Mouse (Mus musculus) liver, postnatal 0 days (tissue): ENCODE measurements at regions not wholly inside any gene's neighbourhood (a gene's known extent, or its start where the extent isn't known, plus 50 kb on each side); places are given as distances from the start of the nearest gene placed in this dataset.

Experiments used
- ATAC-seq: fragments of 200-750 bp; cut with Nextera tagmentation; 2 replicates; pipeline ENCODE4 v1.8.0; 2017; ENCODE audit warnings: mild to moderate bottlenecking, moderate library complexity
- DNase-seq: peaks from one replicate; pipeline ENCODE4 v3.0.0-alpha.2; 2016
- H3K27ac ChIP-seq: fragments of 300-500 bp; sonication (generic); 2 replicates; pipeline ENCODE4 v1.5.1; 2014; ENCODE audit warnings: antibody characterized with exemption, moderate library complexity, mild to moderate bottlenecking, low read depth
- H3K27me3 ChIP-seq: fragments of 300-500 bp; sonication (generic); 2 replicates; pipeline ENCODE4 v1.6.1; 2014; ENCODE audit warnings: low read length, control low read depth, mixed read lengths; ENCODE audit not compliant: insufficient read depth
- H3K36me3 ChIP-seq: fragments of 300-500 bp; sonication (generic); replicated peaks from 2 replicates; pipeline ENCODE4 v1.6.1; 2014; ENCODE audit warnings: mild to moderate bottlenecking, control low read depth, low read length, moderate library complexity, mixed read lengths; ENCODE audit not compliant: insufficient read depth
- H3K4me1 ChIP-seq: fragments of 300-500 bp; sonication (generic); 2 replicates; pipeline ENCODE4 v1.6.1; 2014; ENCODE audit warnings: antibody characterized with exemption, mild to moderate bottlenecking, control low read depth; ENCODE audit not compliant: insufficient read depth
- H3K4me2 ChIP-seq: fragments of 300-500 bp; sonication (generic); 2 replicates; pipeline ENCODE4 v1.6.1; 2014; ENCODE audit warnings: low read depth, mild to moderate bottlenecking, low read length, moderate library complexity, mixed read lengths
- H3K4me3 ChIP-seq: fragments of 300-500 bp; sonication (generic); 2 replicates; pipeline ENCODE4 v1.5.1; 2014; ENCODE audit warnings: low read depth, low read length
- H3K9ac ChIP-seq: fragments of 300-500 bp; sonication (generic); replicated peaks from 2 replicates; pipeline ENCODE4 v1.6.1; 2014; ENCODE audit warnings: mild to moderate bottlenecking, moderate library complexity
- H3K9me3 ChIP-seq: fragments of 300-500 bp; sonication (generic); 2 replicates; pipeline ENCODE4 v1.6.1; 2016; ENCODE audit warnings: mild to moderate bottlenecking, control low read depth, low read length, mixed read lengths
- CTCF ChIP-seq: sonication (generic); IDR thresholded peaks from 2 replicates; pipeline ENCODE4 v1.5.1; 2016; ENCODE audit warnings: antibody characterized with exemption, low read depth
- EP300 ChIP-seq: IDR thresholded peaks from 2 replicates; pipeline ENCODE4 v1.6.1; 2016; ENCODE audit warnings: antibody characterized with exemption, low read depth, mild to moderate bottlenecking
- WGBS: fragments of 180-500 bp; shearing (Covaris S2); extraction: QIAGEN DNeasy Blood & Tissue Kit; methylation state at CpG from one replicate; pipeline ENCODE4 v1.1.7; 2014; ENCODE audit not compliant: insufficient replicate concordance; 5-methylcytosine and 5-hydroxymethylcytosine counted together

DNA sequence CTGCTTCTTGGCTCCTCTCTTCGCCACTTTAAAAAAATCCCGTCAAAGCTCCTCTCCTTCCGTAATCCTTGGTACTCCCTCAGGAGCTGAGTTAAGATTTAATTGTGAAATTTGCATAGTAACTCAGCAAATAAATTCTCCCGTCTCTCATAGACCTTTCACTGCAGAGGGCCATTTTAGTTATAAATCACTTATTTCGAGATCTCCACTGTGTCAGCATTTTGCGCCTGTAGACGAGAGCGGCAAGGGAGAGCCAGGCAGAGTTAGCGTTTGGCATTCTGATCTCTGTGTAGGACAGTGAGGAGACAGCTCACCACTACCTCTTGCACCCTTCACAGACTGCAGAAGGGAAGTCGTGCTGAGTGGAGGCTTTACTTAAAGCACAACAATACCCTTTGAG is 531.8 kb upstream of the Nox3 start:
- Histone ChIP-seq H3K4me1 (no peaks in the 10 kb centered on the region), H3K4me2 (no peak overlapping the region), H3K27me3 (no peaks in the 10 kb centered on the region), H3K9ac (no peak overlapping the region), H3K9me3 (no peaks in the 10 kb centered on the region), H3K4me3 (no peak overlapping the region), H3K36me3 (no peaks in the 10 kb centered on the region), H3K27ac (no peak overlapping the region)
- ATAC-seq = no peak
- 75% methylated on average over 10 of the region's 10 CpGs for WGBS
- no peak for TF ChIP-seq EP300
- no peak for TF ChIP-seq CTCF
- no peak for DNase-seq

GRCm38 (mm10) chr17:4229969-4230368 is 533.9 kb upstream of the Nox3 start:
- ATAC-seq = no peak
- Histone ChIP-seq H3K36me3 (no peaks in the 10 kb centered on the region), H3K4me1 (no peaks in the 10 kb centered on the region), H3K4me3 (no peak overlapping the region), H3K27me3 (no peaks in the 10 kb centered on the region), H3K9me3 (no peaks in the 10 kb centered on the region), H3K27ac (no peak overlapping the region), H3K9ac (no peak overlapping the region), H3K4me2 (no peak overlapping the region)
- 83% methylated on average over 2 of the region's 2 CpGs for WGBS
- no peak for TF ChIP-seq EP300
- no peak for TF ChIP-seq CTCF
- DNase-seq = no peak

DNA sequence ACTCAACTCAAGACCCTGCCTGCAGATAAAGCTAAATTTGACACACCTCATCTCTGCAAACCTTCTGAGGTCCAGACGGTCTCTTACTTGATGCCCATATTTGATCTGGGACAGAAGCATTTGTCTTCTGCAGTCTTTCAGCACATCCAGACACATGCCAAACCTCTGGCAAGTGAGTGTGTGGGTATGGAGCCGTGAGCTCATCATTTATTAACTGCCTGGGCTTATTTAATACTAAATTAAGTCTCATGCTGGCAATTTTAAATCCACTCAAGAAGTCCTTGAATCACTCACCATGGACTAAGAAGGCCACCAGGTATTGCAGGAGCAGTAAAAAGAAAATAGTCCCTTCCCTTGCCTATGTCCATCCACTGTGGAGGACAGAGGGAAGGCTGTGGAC is 554.4 kb upstream of the Nox3 start:
- H3K4me1 ChIP-seq = no peaks in the 10 kb centered on the region
- DNase-seq (no peak), ATAC-seq (no peak)
- H3K9me3 ChIP-seq = no peaks in the 10 kb centered on the region
- TF ChIP-seq EP300 (no peak), CTCF (no peak)
- no peak overlapping the region for H3K9ac ChIP-seq
- H3K4me3 ChIP-seq = no peak overlapping the region
- no peak overlapping the region for H3K4me2 ChIP-seq
- no peak overlapping the region for H3K27ac ChIP-seq
- whole genome bisulfite sequencing = 70% methylated on average over 2 of the region's 2 CpGs
- H3K27me3 ChIP-seq = no peaks in the 10 kb centered on the region
- H3K36me3 ChIP-seq = no peaks in the 10 kb centered on the region

- Histone ChIP-seq H3K9ac (no peak overlapping the region), H3K9me3 (no peaks in the 10 kb centered on the region), H3K27me3 (no peaks in the 10 kb centered on the region), H3K4me2 (no peak overlapping the region), H3K4me1 (no peaks in the 10 kb centered on the region), H3K4me3 (no peak overlapping the region), H3K27ac (no peak overlapping the region), H3K36me3 (no peaks in the 10 kb centered on the region)
- no peak for ATAC-seq
- TF ChIP-seq EP300 (no peak), CTCF (no peak)
- DNase-seq = no peak
- 56% methylated on average over 6 of the region's 6 CpGs for WGBS
These were observed 569.4 kb upstream of the Nox3 start for GRCm38 (mm10) chr17:4265471-4265870.

DNA sequence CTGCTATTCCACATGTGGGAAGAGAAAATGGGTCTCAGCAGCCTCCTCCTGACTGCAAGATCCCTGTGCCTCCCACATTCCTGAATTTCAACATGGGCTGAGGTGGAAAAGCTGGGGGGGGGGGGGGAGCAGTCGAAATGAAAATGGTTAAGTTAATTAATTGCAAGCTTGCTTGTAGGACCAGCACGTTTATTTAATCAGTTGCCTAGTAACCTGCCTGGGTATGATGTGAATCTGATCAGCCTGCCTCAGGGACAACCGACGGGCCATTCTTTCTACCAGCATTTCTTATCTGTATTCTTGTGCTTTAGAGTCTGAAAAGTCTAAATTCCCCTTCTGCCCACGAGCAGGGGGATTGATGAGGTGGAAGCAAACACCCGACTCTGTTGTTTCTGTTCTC is 569.9 kb upstream of the Nox3 start:
- H3K4me1 ChIP-seq = no peaks in the 10 kb centered on the region
- H3K36me3 ChIP-seq = no peaks in the 10 kb centered on the region
- DNase-seq (no peak), ATAC-seq (no peak)
- H3K9me3 ChIP-seq = no peaks in the 10 kb centered on the region
- WGBS = 21% methylated on average over 6 of the region's 6 CpGs
- H3K4me3 ChIP-seq = no peak overlapping the region
- no peaks in the 10 kb centered on the region for H3K27me3 ChIP-seq
- TF ChIP-seq EP300 (no peak), CTCF (no peak)
- no peak overlapping the region for H3K4me2 ChIP-seq
- no peak overlapping the region for H3K9ac ChIP-seq
- no peak overlapping the region for H3K27ac ChIP-seq

GRCm38 (mm10) chr17:4266487-4266886 is 570.4 kb upstream of the Nox3 start:
- DNase-seq (no peak), ATAC-seq (no peak)
- 19% methylated on average over 5 of the region's 5 CpGs for WGBS
- Histone ChIP-seq H3K4me1 (no peaks in the 10 kb centered on the region), H3K4me3 (no peak overlapping the region), H3K9me3 (no peaks in the 10 kb centered on the region), H3K27ac (no peak overlapping the region), H3K4me2 (no peak overlapping the region), H3K36me3 (no peaks in the 10 kb centered on the region), H3K27me3 (no peaks in the 10 kb centered on the region), H3K9ac (no peak overlapping the region)
- TF ChIP-seq EP300 (no peak), CTCF (no peak)

GRCm38 (mm10) chr17:4268380-4268779 is 572.3 kb upstream of the Nox3 start:
- H3K36me3 ChIP-seq = no peaks in the 10 kb centered on the region
- no peak overlapping the region for H3K4me3 ChIP-seq
- TF ChIP-seq CTCF (no peak), EP300 (no peak)
- H3K9me3 ChIP-seq = no peaks in the 10 kb centered on the region
- no peak for DNase-seq
- ATAC-seq = no peak
- WGBS = 57% methylated on average over 5 of the region's 5 CpGs
- no peak overlapping the region for H3K9ac ChIP-seq
- H3K27me3 ChIP-seq = no peaks in the 10 kb centered on the region
- no peak overlapping the region for H3K4me2 ChIP-seq
- H3K27ac ChIP-seq = no peak overlapping the region
- H3K4me1 ChIP-seq = no peaks in the 10 kb centered on the region
